ENCODE assay signal across 9 mouse cellular contexts in the genomic region with DNA sequence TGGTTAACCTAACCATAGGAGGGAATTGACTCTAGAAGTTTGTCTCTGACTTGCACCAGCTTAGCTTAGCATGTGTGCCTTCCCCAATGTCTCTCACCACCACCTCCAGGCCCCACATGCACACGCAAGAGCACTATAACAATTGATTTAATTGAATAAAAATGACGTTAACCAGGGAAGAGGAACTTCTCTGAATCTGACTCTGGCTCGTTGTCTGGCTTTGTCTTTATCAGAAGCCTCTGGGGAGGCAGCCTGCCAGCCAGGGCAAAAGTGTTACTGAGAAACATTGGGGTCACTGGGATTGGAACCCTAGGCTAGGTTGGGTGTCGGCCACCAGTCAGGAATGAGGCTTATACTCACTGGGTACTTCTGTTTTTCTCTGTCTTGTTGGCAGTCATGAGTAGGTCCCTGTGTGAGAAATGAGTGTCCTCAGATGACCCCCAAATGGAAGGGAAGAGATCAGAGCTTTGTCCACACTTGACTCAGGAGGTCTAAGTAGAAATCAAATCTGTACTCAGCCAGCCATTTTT.
DNase-seq lines count a peak whose midpoint lies in the region; ATAC-seq and TF ChIP-seq lines count a peak whose summit lies in the region.
"Had no signal": no experiment of that assay in that cellular context is flagged by ENCODE, and none has a peak within 500 bp of the region (broad histone marks: within the 10 kb centered on the region; RNA-seq: fewer than 3 reads in every experiment).

No protein-coding gene starts in this region.

- H3K9ac ChIP-seq in liver, adult 2 months (ENCODE audit: low read depth, low read length), result no peak overlapping the region
- no peak overlapping the region for H3K9ac ChIP-seq in liver, embryonic 11.5 days (ENCODE audit: low read depth, low read length)

- TF ChIP-seq POLR2A in liver, adult 2 months (IDR thresholded peaks at IDR 0.05; ENCODE audit: extremely low read depth, insufficient read depth, low read length), result no peak

- no peaks in the 10 kb centered on the region for H3K9me3 ChIP-seq in liver, embryonic 11.5 days (ENCODE audit: control insufficient read depth, low read length)

- H3K27me3 ChIP-seq in liver, adult 2 months (ENCODE audit: control insufficient read depth, insufficient read depth, low read length), result no peaks in the 10 kb centered on the region
- no peaks in the 10 kb centered on the region for H3K27me3 ChIP-seq in liver, embryonic 11.5 days (replicated peaks; ENCODE audit: control insufficient read depth, insufficient read depth, low read length)

- H3K4me2 ChIP-seq in liver, embryonic 11.5 days, result no peak overlapping the region
- H3K4me2 ChIP-seq: midbrain, embryonic 11.5 days had no signal

- 11% methylated on average over 4 of the region's 4 CpGs for WGBS in liver, adult 2 months
- WGBS in liver, embryonic 11.5 days, result 71% methylated on average over 4 of the region's 4 CpGs
- WGBS in macrophage (ENCODE audit: missing documents), result 19% methylated on average over 4 of the region's 4 CpGs

- no peak for ATAC-seq in cerebellum, adult (ENCODE audit: insufficient number of reproducible peaks, low FRiP score, low TSS enrichment)
- no peak for ATAC-seq in liver, embryonic 11.5 days (replicated peaks; ENCODE audit: low FRiP score)
- ATAC-seq in activated CD4-positive, CD25-positive, alpha-beta regulatory T cell, adult 4 months, result peak; percentile 2

- no peak for TF ChIP-seq CTCF in liver, adult 2 months (IDR thresholded peaks at IDR 0.05; ENCODE audit: low read depth, low read length)

- H3K27ac ChIP-seq in liver, adult 2 months (replicated peaks; ENCODE audit: insufficient read depth, low read depth, low read length), result no peak overlapping the region
- H3K27ac ChIP-seq in liver, embryonic 11.5 days (ENCODE audit: low read depth, low read length), result no peak overlapping the region
- peak overlapping the region; percentile 71 for H3K27ac ChIP-seq in macrophage

- no peaks in the 10 kb centered on the region for H3K79me2 ChIP-seq in liver, adult 2 months (ENCODE audit: control insufficient read depth, insufficient read depth, low read length)
- H3K79me2 ChIP-seq in macrophage (ENCODE audit: inconsistent target), result no peaks in the 10 kb centered on the region

- H3K4me1 ChIP-seq in liver, adult 2 months (ENCODE audit: control insufficient read depth, insufficient read depth, low read length), result peaks cover 5% of the 10 kb centered on the region; the same call in 1 of the 2 replicates
- no peaks in the 10 kb centered on the region for H3K4me1 ChIP-seq in liver, embryonic 11.5 days (replicated peaks; ENCODE audit: control insufficient read depth, insufficient read depth, low read length)

- H3K36me3 ChIP-seq in liver, adult 2 months (ENCODE audit: control insufficient read depth, insufficient read depth, low read length), result no peaks in the 10 kb centered on the region
- no peaks in the 10 kb centered on the region for H3K36me3 ChIP-seq in liver, embryonic 11.5 days (ENCODE audit: control insufficient read depth, insufficient read depth, low read length)
- no peaks in the 10 kb centered on the region for H3K36me3 ChIP-seq in macrophage (ENCODE audit: inconsistent target)

- DNase-seq in cerebellum, adult 9-10 months, result peak; percentile 15
- DNase-seq in liver, adult 2 months (ENCODE audit: extremely low read depth, low read depth, low spot score), result peak; percentile 51
- no peak for DNase-seq in liver, embryonic 11.5 days (ENCODE audit: low spot score)
- no peak for DNase-seq in right cerebral cortex, adult 2 months (ENCODE audit: low spot score in 2 of 2)
- no peak for DNase-seq in testis, postnatal 10 days (ENCODE audit: low spot score)

- H3K4me3 ChIP-seq in liver, adult 2 months (ENCODE audit: insufficient read depth, low read depth, low read length), result no peak overlapping the region
- no peak overlapping the region for H3K4me3 ChIP-seq in liver, embryonic 11.5 days (ENCODE audit: low read depth, low read length)
- H3K4me3 ChIP-seq in macrophage (ENCODE audit: inconsistent target), result no peak overlapping the region

Comparison
In these comparisons a context has a peak if more than half of its experiments do, and no peak if none do; other contexts are left out.
1. DNase-seq: peak in cerebellum, adult 9-10 months (single experiment) and liver, adult 2 months (single experiment); none in liver, embryonic 11.5 days (single experiment), right cerebral cortex, adult 2 months (0 of 2) and testis, postnatal 10 days (single experiment).